Mouse (Mus musculus): ENCODE results near the gene Adh7.

Adh7 gene

DNA sequence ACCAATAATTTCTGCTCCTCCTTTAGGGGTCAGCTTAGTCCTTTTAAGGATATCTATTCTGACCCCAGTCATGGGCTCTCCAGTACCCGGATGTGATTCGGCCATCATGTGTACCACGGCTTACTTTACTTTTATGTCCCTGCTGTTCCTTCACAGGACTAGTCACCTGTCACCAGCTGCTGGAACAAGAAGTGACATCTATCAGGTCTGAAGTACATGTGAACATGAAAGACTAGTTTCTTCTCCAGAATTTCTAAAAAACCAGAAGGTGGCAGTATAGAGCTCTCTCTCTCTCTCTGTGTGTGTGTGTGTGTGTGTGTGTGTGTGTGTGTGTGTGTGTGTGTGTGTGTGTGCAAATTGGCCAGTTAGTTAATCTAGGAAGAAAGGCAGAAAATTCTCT lies 22.9 kb downstream of the Adh7 start:
- TF ChIP-seq NANOG (IDR thresholded peaks at IDR 0.05; ENCODE audit: borderline replicate concordance, low read length), result no peak
- TF ChIP-seq CTCF (conservative IDR thresholded peaks at IDR 0.05; ENCODE audit: low read length), result no peak
- no peak for TF ChIP-seq POU5F1 (IDR thresholded peaks at IDR 0.05; ENCODE audit: borderline replicate concordance, low read length)
- H3K4me3 ChIP-seq (replicated peaks; ENCODE audit: low read length), result no peak overlapping the region
- no peaks in the 10 kb centered on the region for H3K4me1 ChIP-seq (replicated peaks; ENCODE audit: low read depth, low read length)
- no peaks in the 10 kb centered on the region for H3K36me3 ChIP-seq (ENCODE audit: insufficient read depth, low read length)
- H3K9me3 ChIP-seq (ENCODE audit: low read length), result no peaks in the 10 kb centered on the region
- no peaks in the 10 kb centered on the region for H3K27me3 ChIP-seq (ENCODE audit: insufficient read depth, low read length)

DNA sequence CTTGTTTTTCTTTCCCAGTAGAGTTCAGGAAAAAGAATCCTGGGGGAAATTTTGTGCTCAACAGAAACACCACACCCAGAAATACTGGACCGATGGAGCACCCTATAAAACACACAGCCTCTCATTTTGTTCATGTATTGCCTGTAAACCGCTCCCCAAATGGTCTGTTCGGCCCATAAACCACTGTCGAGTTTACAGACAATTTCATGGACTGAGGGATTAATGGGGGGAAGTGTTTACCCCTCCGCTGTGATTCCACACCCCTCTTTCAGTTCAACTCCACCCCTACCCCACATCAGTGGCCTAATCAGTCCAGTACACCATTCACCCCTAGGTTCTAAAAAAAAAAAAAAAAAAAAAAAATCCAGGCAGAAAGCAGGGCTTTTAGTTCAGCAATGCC lies 23.4 kb downstream of the Adh7 start:
- Histone ChIP-seq H3K27me3 (ENCODE audit: insufficient read depth, low read length) (no peaks in the 10 kb centered on the region), H3K4me3 (replicated peaks; ENCODE audit: low read length) (no peak overlapping the region), H3K9me3 (ENCODE audit: low read length) (no peaks in the 10 kb centered on the region), H3K36me3 (ENCODE audit: insufficient read depth, low read length) (no peaks in the 10 kb centered on the region), H3K4me1 (replicated peaks; ENCODE audit: low read depth, low read length) (no peaks in the 10 kb centered on the region)
- TF ChIP-seq CTCF (conservative IDR thresholded peaks at IDR 0.05; ENCODE audit: low read length) (no peak), NANOG (IDR thresholded peaks at IDR 0.05; ENCODE audit: borderline replicate concordance, low read length) (no peak), POU5F1 (IDR thresholded peaks at IDR 0.05; ENCODE audit: borderline replicate concordance, low read length) (no peak)

DNA sequence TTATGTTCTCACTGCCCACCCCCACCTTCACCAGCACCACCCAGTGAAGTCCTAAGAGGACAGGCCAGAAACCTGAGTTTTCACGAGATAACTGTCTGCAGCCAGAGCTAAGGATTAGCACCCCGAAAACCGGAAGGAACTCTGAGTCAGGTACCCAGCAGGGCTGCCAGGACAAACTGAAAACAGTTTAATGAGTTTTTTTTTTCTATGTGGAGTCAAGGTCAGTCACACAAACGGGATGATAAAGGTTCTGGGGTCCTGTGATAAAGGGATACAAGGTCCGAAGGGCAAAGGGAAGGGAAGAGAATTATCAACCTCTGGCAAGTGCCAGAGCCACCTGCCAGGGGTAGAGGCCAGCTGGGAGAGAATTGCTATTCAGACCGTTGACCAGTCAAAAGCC lies 23.8 kb downstream of the Adh7 start:
- TF ChIP-seq POU5F1 (IDR thresholded peaks at IDR 0.05; ENCODE audit: borderline replicate concordance, low read length), result no peak
- no peak for TF ChIP-seq NANOG (IDR thresholded peaks at IDR 0.05; ENCODE audit: borderline replicate concordance, low read length)
- TF ChIP-seq CTCF (conservative IDR thresholded peaks at IDR 0.05; ENCODE audit: low read length), result no peak
- no peaks in the 10 kb centered on the region for H3K27me3 ChIP-seq (ENCODE audit: insufficient read depth, low read length)

DNA sequence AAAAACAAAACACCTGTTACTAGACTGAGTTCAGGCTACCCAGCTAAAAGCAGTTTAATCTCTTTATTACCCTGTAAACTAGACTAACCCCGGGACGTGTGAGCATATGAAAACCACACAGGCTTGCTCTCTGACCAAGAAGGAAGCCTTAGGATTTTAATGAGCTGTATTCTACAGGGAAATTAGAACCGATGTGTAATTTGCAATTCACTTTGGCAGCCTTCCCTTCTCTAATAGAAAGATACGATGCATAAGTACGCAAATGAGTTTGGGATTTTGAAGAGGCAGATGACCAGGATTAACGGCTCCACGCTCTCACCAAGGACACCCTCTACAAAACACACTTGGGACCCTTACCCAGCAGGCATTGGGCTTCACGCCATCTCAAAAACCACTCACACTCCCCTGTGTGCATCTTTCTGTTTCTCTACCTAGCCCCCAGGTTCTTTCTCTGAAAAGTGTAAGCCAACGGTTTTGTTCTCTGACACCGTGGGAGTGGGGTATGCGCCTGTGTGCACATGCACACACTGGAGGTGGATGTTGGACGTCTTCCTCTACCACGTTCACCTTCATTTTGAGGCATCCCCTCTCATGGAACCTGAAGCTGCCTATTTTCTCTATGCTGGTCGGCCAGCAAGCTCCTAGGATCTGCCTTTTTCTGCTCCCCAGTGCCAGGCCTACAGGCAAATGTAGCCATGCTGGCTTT lies 24.6 kb downstream of the Adh7 start:
- no peaks in the 10 kb centered on the region for H3K4me1 ChIP-seq (replicated peaks; ENCODE audit: low read depth, low read length)
- no peaks in the 10 kb centered on the region for H3K27me3 ChIP-seq (ENCODE audit: insufficient read depth, low read length)
- no peaks in the 10 kb centered on the region for H3K9me3 ChIP-seq (ENCODE audit: low read length)
- no peak for TF ChIP-seq POU5F1 (IDR thresholded peaks at IDR 0.05; ENCODE audit: borderline replicate concordance, low read length)
- TF ChIP-seq NANOG (IDR thresholded peaks at IDR 0.05; ENCODE audit: borderline replicate concordance, low read length), result no peak
- TF ChIP-seq CTCF (conservative IDR thresholded peaks at IDR 0.05; ENCODE audit: low read length), result no peak
- no peak overlapping the region for H3K4me3 ChIP-seq (replicated peaks; ENCODE audit: low read length)
- H3K36me3 ChIP-seq (ENCODE audit: insufficient read depth, low read length), result no peaks in the 10 kb centered on the region

More for the DNA sequence above, 23.8 kb downstream of the Adh7 start:
- no peaks in the 10 kb centered on the region for H3K36me3 ChIP-seq (ENCODE audit: insufficient read depth, low read length)
- no peaks in the 10 kb centered on the region for H3K4me1 ChIP-seq (replicated peaks; ENCODE audit: low read depth, low read length)
- H3K9me3 ChIP-seq (ENCODE audit: low read length), result no peaks in the 10 kb centered on the region
- no peak overlapping the region for H3K4me3 ChIP-seq (replicated peaks; ENCODE audit: low read length)

DNA sequence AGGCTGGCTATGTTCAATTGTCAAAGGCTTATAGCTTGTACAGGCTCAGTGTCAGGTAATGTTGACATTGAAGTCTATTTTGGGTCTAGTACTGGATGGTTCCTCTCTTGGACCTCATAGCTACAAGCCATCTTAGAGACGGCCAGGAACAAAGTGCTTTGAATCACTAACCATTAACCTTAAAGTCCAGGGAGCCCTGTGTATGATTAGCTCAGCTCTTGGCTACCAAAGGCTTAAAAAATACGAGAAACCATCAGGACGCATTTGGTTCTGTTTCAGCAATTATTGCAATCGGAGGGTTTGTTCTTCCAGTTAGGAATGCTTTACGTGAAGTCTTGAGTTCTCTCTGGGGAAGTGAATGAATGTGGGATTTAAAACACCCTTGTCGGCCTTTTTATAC lies 25.4 kb downstream of the Adh7 start:
- TF ChIP-seq CTCF (conservative IDR thresholded peaks at IDR 0.05; ENCODE audit: low read length), result no peak
- TF ChIP-seq NANOG (IDR thresholded peaks at IDR 0.05; ENCODE audit: borderline replicate concordance, low read length), result no peak
- TF ChIP-seq POU5F1 (IDR thresholded peaks at IDR 0.05; ENCODE audit: borderline replicate concordance, low read length), result no peak
- H3K27me3 ChIP-seq (ENCODE audit: insufficient read depth, low read length), result no peaks in the 10 kb centered on the region
- no peaks in the 10 kb centered on the region for H3K36me3 ChIP-seq (ENCODE audit: insufficient read depth, low read length)
- H3K4me1 ChIP-seq (replicated peaks; ENCODE audit: low read depth, low read length), result no peaks in the 10 kb centered on the region
- no peaks in the 10 kb centered on the region for H3K9me3 ChIP-seq (ENCODE audit: low read length)
- H3K4me3 ChIP-seq (replicated peaks; ENCODE audit: low read length), result no peak overlapping the region

DNA sequence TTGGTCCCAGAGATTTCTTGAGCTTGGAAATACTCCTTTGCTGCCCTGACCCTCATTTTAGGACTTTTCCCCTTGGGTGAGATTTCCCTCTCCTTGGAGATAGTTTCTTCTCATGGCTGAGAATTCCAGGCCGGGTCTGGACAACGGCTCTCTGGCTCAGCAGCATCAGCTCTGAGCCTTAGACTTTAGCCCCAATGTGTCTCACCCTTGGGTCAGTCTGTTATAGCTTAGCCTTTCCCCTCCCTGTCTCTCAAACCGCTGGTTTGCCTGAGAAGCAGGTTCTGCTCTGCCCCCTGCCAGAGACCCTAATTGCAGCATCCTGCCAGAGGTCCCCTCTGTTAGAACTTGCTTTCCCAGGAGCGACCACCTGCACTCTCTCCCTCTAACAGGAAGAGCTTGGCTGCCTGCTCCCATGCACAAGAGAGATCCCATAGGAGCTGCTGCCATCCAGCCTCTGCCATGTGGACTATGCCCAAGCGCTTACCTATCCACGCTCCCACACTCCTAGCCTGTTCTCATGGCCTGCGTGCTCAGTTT lies 26.8 kb downstream of the Adh7 start:
- TF ChIP-seq NANOG (IDR thresholded peaks at IDR 0.05; ENCODE audit: borderline replicate concordance, low read length) (no peak), POU5F1 (IDR thresholded peaks at IDR 0.05; ENCODE audit: borderline replicate concordance, low read length) (no peak)
- H3K4me1 ChIP-seq (replicated peaks; ENCODE audit: low read depth, low read length), result no peaks in the 10 kb centered on the region
- H3K27me3 ChIP-seq (ENCODE audit: insufficient read depth, low read length), result no peaks in the 10 kb centered on the region
- H3K36me3 ChIP-seq (ENCODE audit: insufficient read depth, low read length), result no peaks in the 10 kb centered on the region
- H3K4me3 ChIP-seq (replicated peaks; ENCODE audit: low read length), result no peak overlapping the region
- H3K9me3 ChIP-seq (ENCODE audit: low read length), result no peaks in the 10 kb centered on the region

DNA sequence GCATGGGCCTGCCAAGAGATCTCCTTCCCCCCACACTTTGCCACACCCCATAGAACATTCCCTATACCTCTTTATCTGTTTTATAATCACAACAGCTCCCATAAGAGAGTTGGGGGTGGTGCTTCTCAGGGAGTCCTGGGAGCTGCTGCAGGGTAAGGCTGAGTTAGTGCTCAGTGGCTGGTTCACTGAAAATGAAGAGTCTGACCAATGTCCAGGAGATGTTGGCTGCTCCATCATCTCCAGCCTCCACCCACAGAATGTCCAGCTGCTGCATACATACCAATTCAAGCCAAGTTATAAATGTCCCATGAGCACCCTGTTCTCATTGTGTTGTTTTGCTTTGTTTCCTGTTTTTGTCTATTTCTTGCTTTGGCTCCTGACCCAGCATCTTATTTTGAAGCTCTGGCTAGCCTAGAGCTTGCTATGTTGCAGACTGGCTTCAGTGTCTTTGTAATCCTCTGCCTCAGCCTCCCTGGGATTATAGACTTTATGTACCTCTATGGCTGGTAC lies 29.0 kb downstream of the Adh7 start:
- H3K9me3 ChIP-seq (ENCODE audit: low read length), result no peaks in the 10 kb centered on the region
- H3K4me1 ChIP-seq (replicated peaks; ENCODE audit: low read depth, low read length), result no peaks in the 10 kb centered on the region
- no peak overlapping the region for H3K4me3 ChIP-seq (replicated peaks; ENCODE audit: low read length)

DNA sequence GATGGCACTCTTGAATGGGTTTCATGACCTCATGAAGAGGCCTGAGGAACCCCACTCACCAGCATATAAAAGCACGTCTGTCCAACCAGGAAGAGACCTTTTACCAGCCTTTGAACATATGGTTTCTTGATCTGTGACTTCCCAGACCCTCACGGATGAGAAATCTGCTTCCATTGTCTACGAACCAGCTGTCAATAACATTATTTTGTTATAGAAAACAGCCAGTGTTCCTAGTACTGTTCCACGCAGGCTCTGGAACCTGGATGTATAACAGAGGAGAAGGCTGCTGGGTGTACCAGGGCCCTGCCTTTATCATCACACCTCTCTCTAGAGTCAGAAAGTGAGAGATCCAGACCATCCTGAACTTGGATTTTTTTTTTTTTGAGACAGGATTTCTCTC lies 29.7 kb downstream of the Adh7 start:
- Histone ChIP-seq H3K36me3 (ENCODE audit: insufficient read depth, low read length) (no peaks in the 10 kb centered on the region), H3K9me3 (ENCODE audit: low read length) (no peaks in the 10 kb centered on the region), H3K4me1 (replicated peaks; ENCODE audit: low read depth, low read length) (no peaks in the 10 kb centered on the region), H3K4me3 (replicated peaks; ENCODE audit: low read length) (no peak overlapping the region), H3K27me3 (ENCODE audit: insufficient read depth, low read length) (no peaks in the 10 kb centered on the region)
- no peak for TF ChIP-seq POU5F1 (IDR thresholded peaks at IDR 0.05; ENCODE audit: borderline replicate concordance, low read length)
- no peak for TF ChIP-seq CTCF (conservative IDR thresholded peaks at IDR 0.05; ENCODE audit: low read length)
- TF ChIP-seq NANOG (IDR thresholded peaks at IDR 0.05; ENCODE audit: borderline replicate concordance, low read length), result no peak

More for the DNA sequence above, 29.0 kb downstream of the Adh7 start:
- no peak for TF ChIP-seq NANOG (IDR thresholded peaks at IDR 0.05; ENCODE audit: borderline replicate concordance, low read length)
- TF ChIP-seq POU5F1 (IDR thresholded peaks at IDR 0.05; ENCODE audit: borderline replicate concordance, low read length), result no peak
- no peak for TF ChIP-seq CTCF (conservative IDR thresholded peaks at IDR 0.05; ENCODE audit: low read length)
- no peaks in the 10 kb centered on the region for H3K27me3 ChIP-seq (ENCODE audit: insufficient read depth, low read length)
- no peaks in the 10 kb centered on the region for H3K36me3 ChIP-seq (ENCODE audit: insufficient read depth, low read length)

Data from E14TG2a.4 (cell line).